Mouse (Mus musculus): ENCODE results near the gene Rab5c. TPM values are rescaled to one million over a fixed set of nuclear protein-coding genes. Genes with fewer than 3 reads are reported as not detected.
A peak's percentile ranks its signal among the peaks of the same experiment; 100 is the strongest.

Rab5c gene
- polyA plus RNA-seq, 1 experiment from 2014 or later, result 43.3 TPM

DNA sequence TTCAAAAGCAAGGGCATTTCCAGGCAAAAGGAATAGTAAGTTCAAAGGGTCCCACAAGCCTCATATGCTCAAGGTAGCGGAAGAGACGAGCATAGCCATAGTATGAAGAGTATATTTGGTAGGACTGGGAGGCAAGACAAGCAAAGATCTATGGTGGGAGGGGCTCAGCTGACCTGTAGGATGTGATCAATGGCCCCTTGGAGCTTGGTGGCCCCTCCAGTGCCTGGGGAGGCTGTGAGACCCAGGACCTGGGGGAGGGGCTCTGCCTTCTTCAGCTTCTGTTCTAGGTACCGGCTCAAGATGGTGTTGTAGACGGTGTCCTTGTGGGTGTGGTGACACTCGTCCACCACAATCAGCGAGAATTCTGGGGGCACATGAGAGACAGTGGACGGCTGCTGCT, 35.1 kb downstream of the Rab5c start:
- Histone ChIP-seq H3K9me3 (replicated peaks; ENCODE audit: control insufficient read depth, low read length, poor library complexity, severe bottlenecking) (no peaks in the 10 kb centered on the region), H3K4me1 (ENCODE audit: control insufficient read depth, insufficient read depth, low read length) (no peaks in the 10 kb centered on the region; the same call in 1 of the 2 replicates), H3K27ac (ENCODE audit: low read length) (no peak overlapping the region), H3K27me3 (ENCODE audit: control insufficient read depth, insufficient read depth, low read depth, low read length) (no peaks in the 10 kb centered on the region; the same call in 1 of the 2 replicates), H3K4me3 (ENCODE audit: low read depth, low read length) (no peak overlapping the region), H3K4me2 (ENCODE audit: low read length) (no peak overlapping the region), H3K9ac (ENCODE audit: low read depth, low read length) (no peak overlapping the region), H3K36me3 (ENCODE audit: control insufficient read depth, insufficient read depth, low read length) (peaks cover 18% of the 10 kb centered on the region)
- ATAC-seq, result no peak
- 41% methylated on average over 7 of the region's 7 CpGs for WGBS

GRCm38 (mm10) chr11:100702081-100702851, 35.7 kb downstream of the Rab5c start:
- Histone ChIP-seq H3K4me1 (ENCODE audit: control insufficient read depth, insufficient read depth, low read length) (no peaks in the 10 kb centered on the region; the same call in 1 of the 2 replicates), H3K9ac (ENCODE audit: low read depth, low read length) (no peak overlapping the region), H3K4me2 (ENCODE audit: low read length) (no peak overlapping the region), H3K27ac (ENCODE audit: low read length) (no peak overlapping the region), H3K9me3 (replicated peaks; ENCODE audit: control insufficient read depth, low read length, poor library complexity, severe bottlenecking) (no peaks in the 10 kb centered on the region), H3K27me3 (ENCODE audit: control insufficient read depth, insufficient read depth, low read depth, low read length) (no peaks in the 10 kb centered on the region; the same call in 1 of the 2 replicates), H3K4me3 (ENCODE audit: low read depth, low read length) (no peak overlapping the region), H3K36me3 (ENCODE audit: control insufficient read depth, insufficient read depth, low read length) (peaks cover 18% of the 10 kb centered on the region)
- ATAC-seq, result no peak
- WGBS, result 38% methylated on average over 19 of the region's 19 CpGs

GRCm38 (mm10) chr11:100701301-100701700, 36.7 kb downstream of the Rab5c start:
- Histone ChIP-seq H3K9me3 (replicated peaks; ENCODE audit: control insufficient read depth, low read length, poor library complexity, severe bottlenecking) (no peaks in the 10 kb centered on the region), H3K4me3 (ENCODE audit: low read depth, low read length) (no peak overlapping the region), H3K4me2 (ENCODE audit: low read length) (peak overlapping the region; percentile 27; the same call in 1 of the 2 replicates), H3K9ac (ENCODE audit: low read depth, low read length) (no peak overlapping the region), H3K36me3 (ENCODE audit: control insufficient read depth, insufficient read depth, low read length) (peaks cover 15% of the 10 kb centered on the region), H3K27me3 (ENCODE audit: control insufficient read depth, insufficient read depth, low read depth, low read length) (no peaks in the 10 kb centered on the region; the same call in 1 of the 2 replicates), H3K4me1 (ENCODE audit: control insufficient read depth, insufficient read depth, low read length) (no peaks in the 10 kb centered on the region; the same call in 1 of the 2 replicates), H3K27ac (ENCODE audit: low read length) (no peak overlapping the region)
- ATAC-seq, result no peak
- WGBS, result 6% methylated on average over 14 of the region's 14 CpGs

DNA sequence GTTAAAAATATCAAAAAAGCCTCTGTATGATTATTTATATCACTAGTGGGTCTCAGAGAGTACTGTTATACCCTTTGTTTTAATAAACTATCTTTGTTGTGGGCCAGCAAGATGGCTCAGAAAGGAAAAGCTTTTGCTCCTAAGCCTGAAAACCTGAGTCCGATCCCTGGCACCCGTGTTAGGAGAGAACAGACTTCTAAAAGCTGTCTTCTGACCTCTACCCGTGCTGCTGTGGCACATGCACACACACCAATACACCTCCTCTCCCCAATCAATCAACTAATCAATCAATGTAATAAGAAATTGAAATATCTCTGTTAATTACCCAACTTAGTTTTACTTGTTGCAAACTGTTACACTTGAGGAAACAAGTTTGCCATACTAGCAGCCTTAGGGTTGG, 37.3 kb downstream of the Rab5c start:
- H3K9me3 ChIP-seq (replicated peaks; ENCODE audit: control insufficient read depth, low read length, poor library complexity, severe bottlenecking), result no peaks in the 10 kb centered on the region
- no peak overlapping the region for H3K4me3 ChIP-seq (ENCODE audit: low read depth, low read length)
- ATAC-seq, result no peak
- H3K9ac ChIP-seq (ENCODE audit: low read depth, low read length), result no peak overlapping the region
- peaks cover 9% of the 10 kb centered on the region for H3K36me3 ChIP-seq (ENCODE audit: control insufficient read depth, insufficient read depth, low read length)
- H3K27ac ChIP-seq (ENCODE audit: low read length), result no peak overlapping the region
- WGBS, result 76% methylated on average over 3 of the region's 3 CpGs
- no peaks in the 10 kb centered on the region; the same call in 1 of the 2 replicates for H3K27me3 ChIP-seq (ENCODE audit: control insufficient read depth, insufficient read depth, low read depth, low read length)
- H3K4me1 ChIP-seq (ENCODE audit: control insufficient read depth, insufficient read depth, low read length), result no peaks in the 10 kb centered on the region; the same call in 1 of the 2 replicates
- H3K4me2 ChIP-seq (ENCODE audit: low read length), result no peak overlapping the region

- Histone ChIP-seq H3K4me3 (ENCODE audit: low read depth, low read length) (no peak overlapping the region), H3K27ac (ENCODE audit: low read length) (no peak overlapping the region), H3K4me2 (ENCODE audit: low read length) (no peak overlapping the region), H3K4me1 (ENCODE audit: control insufficient read depth, insufficient read depth, low read length) (no peaks in the 10 kb centered on the region; the same call in 1 of the 2 replicates), H3K36me3 (ENCODE audit: control insufficient read depth, insufficient read depth, low read length) (no peaks in the 10 kb centered on the region), H3K27me3 (ENCODE audit: control insufficient read depth, insufficient read depth, low read depth, low read length) (no peaks in the 10 kb centered on the region; the same call in none of the 2 replicates), H3K9me3 (replicated peaks; ENCODE audit: control insufficient read depth, low read length, poor library complexity, severe bottlenecking) (no peaks in the 10 kb centered on the region), H3K9ac (ENCODE audit: low read depth, low read length) (no peak overlapping the region)
- ATAC-seq, result no peak
- WGBS, result 67% methylated on average over 7 of the region's 7 CpGs
Measured at GRCm38 (mm10) chr11:100697921-100698320, 40.1 kb downstream of the Rab5c start.

- H3K4me1 ChIP-seq (ENCODE audit: control insufficient read depth, insufficient read depth, low read length), result peaks cover 8% of the 10 kb centered on the region; the same call in 1 of the 2 replicates
- no peak overlapping the region for H3K4me3 ChIP-seq (ENCODE audit: low read depth, low read length)
- WGBS, result 34% methylated on average over 5 of the region's 5 CpGs
- H3K27me3 ChIP-seq (ENCODE audit: control insufficient read depth, insufficient read depth, low read depth, low read length), result peaks cover 9% of the 10 kb centered on the region
- no peak overlapping the region for H3K4me2 ChIP-seq (ENCODE audit: low read length)
- H3K27ac ChIP-seq (ENCODE audit: low read length), result no peak overlapping the region
- no peak for ATAC-seq
- H3K9me3 ChIP-seq (replicated peaks; ENCODE audit: control insufficient read depth, low read length, poor library complexity, severe bottlenecking), result no peaks in the 10 kb centered on the region
- H3K9ac ChIP-seq (ENCODE audit: low read depth, low read length), result no peak overlapping the region
- H3K36me3 ChIP-seq (ENCODE audit: control insufficient read depth, insufficient read depth, low read length), result no peaks in the 10 kb centered on the region
Measured at GRCm38 (mm10) chr11:100694926-100695325, 43.1 kb downstream of the Rab5c start.

DNA sequence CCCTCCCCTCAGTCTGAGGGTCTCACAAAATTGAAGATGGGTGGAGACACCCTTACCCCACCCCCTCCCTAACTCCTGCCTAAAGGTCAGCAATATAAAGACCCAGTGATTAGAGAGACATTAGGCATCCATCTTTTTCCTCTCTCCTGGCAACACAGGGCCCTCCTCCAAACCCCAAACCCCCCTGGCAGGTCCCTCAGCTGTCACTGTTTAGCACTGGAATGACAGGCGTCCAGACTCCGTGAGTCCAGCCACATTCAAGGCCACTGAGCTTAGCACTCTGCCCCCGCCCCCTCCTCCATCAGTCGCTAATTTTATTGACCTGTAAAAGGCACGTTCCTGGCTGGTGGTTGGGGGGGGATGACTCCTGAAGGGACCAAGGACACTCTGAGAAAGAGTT, 44.9 kb downstream of the Rab5c start:
- 29% methylated on average over 5 of the region's 5 CpGs for WGBS
- no peak for ATAC-seq
- H3K4me1 ChIP-seq (ENCODE audit: control insufficient read depth, insufficient read depth, low read length), result peaks cover 8% of the 10 kb centered on the region; the same call in 1 of the 2 replicates
- H3K9me3 ChIP-seq (replicated peaks; ENCODE audit: control insufficient read depth, low read length, poor library complexity, severe bottlenecking), result no peaks in the 10 kb centered on the region
- H3K9ac ChIP-seq (ENCODE audit: low read depth, low read length), result no peak overlapping the region
- H3K4me3 ChIP-seq (ENCODE audit: low read depth, low read length), result no peak overlapping the region
- no peak overlapping the region for H3K27ac ChIP-seq (ENCODE audit: low read length)
- no peak overlapping the region for H3K4me2 ChIP-seq (ENCODE audit: low read length)
- peaks cover 9% of the 10 kb centered on the region for H3K27me3 ChIP-seq (ENCODE audit: control insufficient read depth, insufficient read depth, low read depth, low read length)
- H3K36me3 ChIP-seq (ENCODE audit: control insufficient read depth, insufficient read depth, low read length), result no peaks in the 10 kb centered on the region

GRCm38 (mm10) chr11:100692164-100692616, 45.8 kb downstream of the Rab5c start, which contains the start of gene Zfp385c:
Zfp385c (minus strand) TSS chr11:100692455.
- Histone ChIP-seq H3K4me2 (ENCODE audit: low read length) (peak within 1 kb of the TSS; percentile 56), H3K9ac (ENCODE audit: low read depth, low read length) (peak within 1 kb of the TSS; percentile 34; the same call in 1 of the 2 replicates), H3K27me3 (ENCODE audit: control insufficient read depth, insufficient read depth, low read depth, low read length) (peaks cover 9% of the 10 kb centered on the region), H3K4me3 (ENCODE audit: low read depth, low read length) (peak within 1 kb of the TSS; percentile 27), H3K27ac (ENCODE audit: low read length) (no peak within 1 kb of the TSS), H3K9me3 (replicated peaks; ENCODE audit: control insufficient read depth, low read length, poor library complexity, severe bottlenecking) (no peaks in the 10 kb centered on the region), H3K36me3 (ENCODE audit: control insufficient read depth, insufficient read depth, low read length) (no peaks in the 10 kb centered on the region), H3K4me1 (ENCODE audit: control insufficient read depth, insufficient read depth, low read length) (peaks cover 8% of the 10 kb centered on the region; the same call in 1 of the 2 replicates)
- no peak for ATAC-seq
- 2% methylated on average over 23 of the region's 23 CpGs for WGBS

DNA sequence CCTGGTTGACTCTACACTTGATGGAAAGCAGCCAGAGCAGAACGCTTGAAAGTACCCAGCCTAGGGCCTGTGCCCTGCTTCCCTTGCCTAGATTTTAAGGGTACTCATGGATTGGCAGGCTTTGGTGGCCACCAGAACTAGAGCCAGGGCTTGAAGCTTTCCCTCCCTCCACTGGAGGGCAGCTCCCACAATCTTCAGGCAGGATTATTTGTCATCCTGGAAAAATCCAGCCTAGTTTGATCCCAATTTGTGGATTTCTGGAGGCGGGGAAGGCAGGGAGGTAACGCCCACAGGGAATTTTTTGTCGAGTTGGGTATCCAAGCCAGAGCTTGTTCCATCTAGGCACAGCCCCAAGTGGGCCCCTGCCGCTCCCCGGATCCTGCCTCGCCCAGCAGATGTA, 47.6 kb downstream of the Rab5c start:
- 81% methylated on average over 7 of the region's 7 CpGs for WGBS
- no peaks in the 10 kb centered on the region for H3K9me3 ChIP-seq (replicated peaks; ENCODE audit: control insufficient read depth, low read length, poor library complexity, severe bottlenecking)
- H3K27me3 ChIP-seq (ENCODE audit: control insufficient read depth, insufficient read depth, low read depth, low read length), result peaks cover 9% of the 10 kb centered on the region
- no peak overlapping the region for H3K4me3 ChIP-seq (ENCODE audit: low read depth, low read length)
- H3K4me1 ChIP-seq (ENCODE audit: control insufficient read depth, insufficient read depth, low read length), result peaks cover 8% of the 10 kb centered on the region; the same call in 1 of the 2 replicates
- no peak overlapping the region for H3K27ac ChIP-seq (ENCODE audit: low read length)
- no peak overlapping the region for H3K9ac ChIP-seq (ENCODE audit: low read depth, low read length)
- ATAC-seq, result no peak
- no peaks in the 10 kb centered on the region for H3K36me3 ChIP-seq (ENCODE audit: control insufficient read depth, insufficient read depth, low read length)
- H3K4me2 ChIP-seq (ENCODE audit: low read length), result no peak overlapping the region

Measured in midbrain, embryonic 16.5 days (tissue).